Mouse (Mus musculus) E14TG2a.4 (cell line): Measurements from ENCODE around the gene Dscaml1.

Experiments
- CTCF ChIP-seq: conservative IDR thresholded peaks from 2 replicates; pipeline ENCODE4 v1.5.1; 2014; ENCODE audit warnings: low read length
- NANOG ChIP-seq: IDR thresholded peaks from 2 replicates; pipeline ENCODE4 v1.6.1; 2014; ENCODE audit warnings: borderline replicate concordance, low read length, mixed read lengths

DNA sequence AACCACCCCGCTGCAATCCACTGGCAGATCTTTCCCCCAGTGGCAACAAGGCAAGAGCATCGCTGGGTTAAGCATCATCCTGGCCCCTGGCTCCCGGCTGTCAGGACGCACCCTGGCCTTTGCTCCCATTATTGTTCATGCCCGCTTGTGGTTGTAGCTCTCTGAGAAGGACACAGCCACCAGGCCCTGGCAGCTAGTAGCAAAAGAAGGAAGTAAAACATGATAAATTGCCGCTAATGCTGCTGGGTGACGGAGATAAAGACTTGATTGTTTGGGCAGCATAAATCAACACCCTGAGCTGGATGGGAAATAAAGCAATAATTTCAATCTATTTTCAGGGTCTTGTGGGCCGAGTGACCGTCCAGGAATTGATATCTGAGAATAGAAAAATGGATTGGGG, 81.1 kb downstream of the Dscaml1 start:
- TF ChIP-seq CTCF = no peak
- no peak for TF ChIP-seq NANOG
